Mouse (Mus musculus): Measurements from ENCODE around the gene Tppp. TPM values are rescaled to one million over a fixed set of nuclear protein-coding genes. Genes with fewer than 3 reads are reported as not detected.
"Not testable (repeated sequence)": the region's sequence is repeated elsewhere in the genome, so short reads cannot be mapped to it uniquely, and the experiment has no call there.

Gene Tppp
- 100 to 1,000 TPM; 102 TPM for total RNA-seq (2021)
- long read RNA-seq, full-length matches to known transcripts, result 36 of 84 reads
- long read RNA-seq, partial matches to known transcripts, result 2 of 84 reads
- long read RNA-seq, other reads (novel, unspliced or antisense), result 46 of 84 reads

DNA sequence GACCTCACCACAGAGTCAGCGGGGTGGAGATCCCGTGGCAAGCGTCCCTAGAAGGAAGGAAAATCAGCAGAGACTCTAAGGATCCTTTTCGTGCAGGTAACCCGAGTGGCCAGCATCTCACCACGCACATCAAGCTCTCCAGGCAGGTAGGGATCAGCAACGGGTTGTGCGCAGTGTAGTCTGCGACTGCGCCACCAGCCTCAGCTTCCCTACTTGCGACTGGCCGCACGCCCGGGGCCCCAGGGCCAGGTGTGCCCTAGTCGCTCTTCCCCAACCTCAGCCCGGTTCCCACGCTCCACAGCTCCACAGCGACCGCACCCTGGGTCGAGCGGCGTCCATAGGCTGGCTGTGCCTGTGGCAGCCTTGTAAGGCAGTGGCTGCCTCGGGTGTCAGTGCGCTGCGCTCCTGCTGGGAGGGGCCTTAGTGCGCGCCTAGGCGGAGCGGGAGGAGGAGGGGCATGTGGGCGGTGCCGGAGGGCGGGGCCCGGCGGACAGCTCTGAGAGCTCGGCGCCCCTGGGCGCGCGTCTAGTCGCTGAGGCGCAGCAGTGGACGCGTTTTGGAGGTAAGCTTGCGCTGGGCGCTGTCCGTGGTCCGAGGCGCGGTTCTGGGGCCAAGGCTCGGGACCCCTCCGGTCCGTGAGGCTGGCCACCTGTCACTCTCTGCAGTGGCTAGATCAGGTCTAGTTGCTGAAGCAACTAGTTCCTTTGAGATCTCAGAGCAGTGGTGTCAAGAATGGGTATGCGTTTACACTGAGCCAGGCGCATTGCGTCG lies at the start of gene Tppp:
TSS of gene Tppp (plus strand) at position 460 of the 771 bp plus-strand sequence.
- DNase-seq (ENCODE audit: low spot score in 2 of 2), result peak; percentile 86 to 92

- no peak for DNase-seq (ENCODE audit: low spot score in 2 of 2)
These were observed 49.0 kb upstream of the Tppp start for GRCm38 (mm10) chr13:73960117-73960652.

DNA sequence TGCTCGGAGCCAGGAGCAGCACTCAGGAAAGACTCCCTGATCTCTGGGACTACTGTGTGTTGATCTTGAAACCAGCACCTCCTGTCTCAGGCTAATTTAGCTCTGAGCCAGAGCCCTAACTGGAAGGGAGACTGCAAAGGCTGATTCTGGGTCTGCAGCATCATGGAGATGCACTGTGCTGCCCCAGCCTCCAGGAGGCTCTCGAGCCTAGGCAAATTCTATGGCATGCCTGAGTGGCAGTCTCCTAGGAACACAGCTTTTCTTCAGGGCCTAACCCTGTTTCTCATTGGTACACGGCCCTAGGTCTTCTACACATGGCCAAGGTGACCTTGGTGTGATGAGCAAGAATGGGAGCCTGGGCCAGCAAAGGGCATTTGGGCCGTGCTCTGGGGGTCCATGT lies 48.0 kb upstream of the Tppp start:
- no peak for DNase-seq (ENCODE audit: low spot score in 2 of 2)

- no peak for DNase-seq (ENCODE audit: low spot score in 2 of 2)
These were observed 45.7 kb upstream of the Tppp start, which contains the start of gene Zdhhc11 for GRCm38 (mm10) chr13:73963551-73963950. Gene Zdhhc11 (plus strand): TSS chr13:73963851.

- DNase-seq (ENCODE audit: low spot score in 2 of 2), result peak; percentile 71 to 78
These were observed 38.4 kb upstream of the Tppp start for GRCm38 (mm10) chr13:73970545-73971448.

- no peak for DNase-seq (ENCODE audit: low spot score in 2 of 2)
These were observed 34.7 kb upstream of the Tppp start for GRCm38 (mm10) chr13:73974523-73974922.

GRCm38 (mm10) chr13:73976935-73977334 lies 32.3 kb upstream of the Tppp start:
- no peak for DNase-seq (ENCODE audit: low spot score in 2 of 2)

- DNase-seq (ENCODE audit: low spot score in 2 of 2), result no peak
These were observed 18.9 kb upstream of the Tppp start for GRCm38 (mm10) chr13:73990325-73990724.

DNA sequence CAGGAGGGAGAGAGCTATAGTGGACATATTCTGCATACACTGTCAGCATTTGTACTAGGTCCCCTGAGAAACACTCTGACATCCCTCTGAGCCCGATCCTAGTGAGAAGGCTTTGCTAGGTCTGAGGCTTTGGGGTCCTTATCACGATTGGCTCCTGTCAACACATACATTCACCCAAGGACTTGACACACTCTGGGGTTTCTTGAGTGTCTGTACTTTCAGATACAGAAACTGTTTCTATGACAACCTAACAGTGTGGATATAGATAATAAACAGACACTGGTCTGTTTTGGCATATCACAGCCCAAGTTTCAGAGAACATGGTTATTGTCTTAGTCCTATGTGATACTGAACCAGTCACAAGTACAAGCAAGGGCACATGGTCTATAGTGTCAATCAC lies 18.4 kb upstream of the Tppp start:
- no peak for DNase-seq (ENCODE audit: low spot score in 2 of 2)

- no peak for DNase-seq (ENCODE audit: low spot score in 2 of 2)
These were observed 17.9 kb upstream of the Tppp start for GRCm38 (mm10) chr13:73991267-73991666.

DNA sequence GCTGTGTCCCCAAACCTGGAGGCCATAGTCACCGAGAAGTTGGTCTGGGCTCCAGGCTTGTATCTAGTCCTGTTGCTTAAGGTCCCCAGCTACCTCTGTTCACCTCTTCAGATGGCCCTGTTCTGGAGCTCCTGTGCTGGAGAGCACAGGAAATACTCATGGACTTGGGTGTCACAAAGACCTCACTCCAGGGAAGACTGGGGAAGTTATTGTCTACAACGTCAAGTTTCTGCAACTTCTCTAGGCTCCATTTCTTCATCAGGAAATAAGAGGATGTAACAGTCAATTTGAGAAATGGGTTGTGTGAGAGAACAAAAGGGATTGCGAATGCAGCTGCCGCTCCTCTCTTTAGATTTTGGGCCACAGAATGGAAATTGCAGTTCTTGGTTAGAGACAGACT lies 12.8 kb upstream of the Tppp start:
- no peak for DNase-seq (ENCODE audit: low spot score in 2 of 2)

DNA sequence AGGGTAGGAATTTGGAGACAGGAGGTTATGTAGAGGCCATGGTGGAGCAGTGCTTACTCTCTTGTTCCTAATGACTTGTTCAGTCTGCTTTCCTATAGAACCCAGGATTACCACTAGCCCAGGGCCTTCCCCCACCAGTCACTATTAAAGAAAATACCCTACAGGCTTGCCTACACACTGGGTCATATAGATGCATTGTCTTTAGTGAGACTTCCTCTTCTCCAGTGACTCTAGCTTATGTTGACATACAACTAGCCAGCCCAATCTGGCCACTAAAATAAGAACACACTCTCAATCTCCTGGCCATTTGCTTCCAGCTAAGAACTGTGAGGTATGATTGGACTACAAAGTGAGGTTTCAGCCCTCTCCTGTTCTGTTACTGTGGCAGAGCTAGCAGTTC lies 8.7 kb upstream of the Tppp start:
- no peak for DNase-seq (ENCODE audit: low spot score in 2 of 2)

DNA sequence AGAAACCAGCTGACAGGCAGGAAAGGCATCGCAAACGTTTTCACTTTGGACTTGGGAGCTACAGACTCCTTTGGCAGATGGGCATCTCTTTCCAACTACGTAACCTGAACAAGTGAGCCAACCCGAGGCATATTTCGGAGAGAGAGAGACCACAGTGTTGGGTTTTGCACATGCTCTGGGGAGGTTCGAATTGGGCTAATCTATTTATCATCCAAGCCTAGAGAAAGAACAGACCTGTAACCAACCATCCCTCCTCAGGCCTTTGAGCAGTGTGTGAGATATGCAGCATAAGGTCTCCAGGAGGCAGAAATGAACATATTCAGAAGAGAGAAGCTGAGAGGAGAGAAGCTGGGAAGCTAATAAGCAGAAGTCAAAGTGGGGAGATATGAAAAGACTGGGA lies 8.2 kb upstream of the Tppp start:
- no peak for DNase-seq (ENCODE audit: low spot score in 2 of 2)

DNA sequence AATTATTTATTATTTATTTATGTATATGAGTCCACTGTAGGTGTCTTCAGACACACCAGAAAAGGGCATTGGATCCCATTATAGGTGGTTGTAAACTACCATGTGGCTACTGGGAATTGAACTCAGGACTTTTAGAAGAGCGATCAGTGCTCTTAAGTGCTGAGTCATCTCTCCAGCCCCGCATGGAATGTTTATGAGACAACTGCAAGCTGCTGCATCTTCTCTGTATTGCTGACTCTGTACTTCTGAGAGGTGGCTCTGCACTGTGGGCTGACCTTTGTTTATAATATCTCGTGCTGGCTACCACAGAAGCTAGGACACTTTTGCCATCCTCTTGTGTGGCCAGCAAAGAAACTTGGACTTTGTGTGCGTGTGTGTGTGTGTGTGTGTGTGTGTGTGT lies 7.7 kb upstream of the Tppp start:
- no peak for DNase-seq (ENCODE audit: low spot score in 2 of 2)

DNA sequence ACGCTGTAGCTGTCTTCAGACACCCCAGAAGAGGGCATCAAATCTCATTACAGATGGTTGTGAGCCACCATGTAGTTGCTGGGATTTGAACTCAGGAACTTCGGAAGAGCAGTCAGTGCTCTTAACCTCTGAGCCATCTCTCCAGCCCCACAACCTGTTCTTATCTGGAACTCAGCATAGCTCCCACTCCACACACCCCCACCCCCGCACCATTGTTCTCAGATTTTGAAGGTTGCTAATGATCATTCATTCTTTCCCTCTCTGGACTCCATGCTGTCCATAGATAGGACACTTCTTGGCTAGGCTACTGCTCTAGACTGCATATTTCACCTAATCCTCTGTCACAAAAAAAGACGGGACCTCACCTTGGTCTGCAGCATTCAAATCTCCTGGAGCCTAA lies 2.3 kb upstream of the Tppp start:
- DNase-seq (ENCODE audit: low spot score in 2 of 2), result not testable (repeated sequence)

- DNase-seq (ENCODE audit: low spot score in 2 of 2), result not testable (repeated sequence)
These were observed 991 bp upstream of the Tppp start for GRCm38 (mm10) chr13:74008216-74008615.

GRCm38 (mm10) chr13:74009791-74010614 lies 796 bp downstream of the Tppp start:
- DNase-seq (ENCODE audit: low spot score in 2 of 2), result peak; percentile 78 to 80

- peak in 1 of 2 experiments; percentile 25 for DNase-seq (ENCODE audit: low spot score in 2 of 2)
These were observed 1.5 kb downstream of the Tppp start for GRCm38 (mm10) chr13:74010678-74011077.

- DNase-seq (ENCODE audit: low spot score in 2 of 2), result no peak
These were observed 6.7 kb downstream of the Tppp start for GRCm38 (mm10) chr13:74015908-74016307.

DNA sequence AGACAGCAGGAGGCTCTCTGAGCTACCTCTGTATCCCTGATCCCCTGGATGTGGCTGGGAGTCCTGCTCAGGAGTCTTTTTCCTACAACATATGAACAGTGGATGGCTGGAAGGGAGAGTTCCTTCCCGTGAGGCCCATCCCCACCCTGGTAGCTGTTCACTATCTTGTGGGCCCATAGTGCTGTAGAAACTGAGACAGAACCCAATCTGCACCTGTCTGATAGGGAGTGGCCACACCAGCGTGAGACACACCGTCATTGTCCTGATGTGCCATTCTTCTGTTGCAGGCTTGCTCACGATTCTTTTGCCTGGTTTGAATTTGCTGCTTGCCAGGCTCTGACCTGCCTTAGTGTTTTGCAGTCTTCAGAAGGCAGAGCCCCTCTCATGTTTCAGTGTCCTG lies 8.2 kb downstream of the Tppp start:
- no peak for DNase-seq (ENCODE audit: low spot score in 2 of 2)

GRCm38 (mm10) chr13:74019006-74019405 lies 9.8 kb downstream of the Tppp start:
- not testable (repeated sequence) for DNase-seq (ENCODE audit: low spot score in 2 of 2)

Measured in layer of hippocampus, postnatal 10 days (tissue).